Mouse (Mus musculus): ENCODE results near the gene Slc8a3.

DNA sequence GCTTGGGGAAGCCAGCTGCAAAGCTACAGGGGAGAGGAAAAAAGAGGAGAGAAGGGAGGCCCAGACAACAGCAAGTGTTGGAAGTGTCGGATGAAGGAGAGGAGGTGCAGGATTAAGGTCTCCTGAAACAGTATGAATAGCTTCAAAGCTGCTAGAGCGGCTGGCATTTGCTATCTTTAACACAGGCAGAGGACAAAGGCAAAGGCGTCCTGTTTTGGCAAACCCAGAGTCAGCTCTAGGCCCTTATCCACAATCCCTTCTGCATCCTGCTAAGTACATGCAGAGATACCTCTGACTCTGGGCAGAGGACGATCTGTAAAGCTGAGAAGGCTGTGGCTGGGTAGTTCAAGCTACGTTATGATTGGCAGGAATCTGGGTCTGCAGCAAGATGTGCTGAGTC is 38.4 kb downstream of the Slc8a3 start:
- TF ChIP-seq TCF12 (IDR thresholded peaks at IDR 0.05; ENCODE audit: insufficient read depth, poor library complexity, severe bottlenecking) (no peak), CEBPB (IDR thresholded peaks at IDR 0.05; ENCODE audit: insufficient read depth, poor library complexity, severe bottlenecking) (no peak), POLR2AphosphoS2 (IDR thresholded peaks at IDR 0.05; ENCODE audit: insufficient read length, low read depth) (no peak), POLR2A (IDR thresholded peaks at IDR 0.05; ENCODE audit: insufficient read length, low read depth) (no peak), USF1 (IDR thresholded peaks at IDR 0.05; ENCODE audit: low read depth) (no peak), MAX (IDR thresholded peaks at IDR 0.05; ENCODE audit: low read depth) (no peak)
